21 mouse cellular contexts compared by ENCODE assay signal in genomic region chrX:71846696-71847095, GRCm38 (mm10). TPM values are rescaled to one million over a fixed set of nuclear protein-coding genes. Genes with fewer than 3 reads are reported as not detected.
DNase-seq lines count a peak whose midpoint lies in the region; ATAC-seq and TF ChIP-seq lines count a peak whose summit lies in the region.
"Had no signal": no experiment of that assay in that cellular context is flagged by ENCODE, and none has a peak within 500 bp of the region (broad histone marks: within the 10 kb centered on the region; RNA-seq: fewer than 3 reads in every experiment).

No protein-coding gene starts in this region.

- no peak for TF ChIP-seq CTCF in left cerebral cortex, adult 2 months (IDR thresholded peaks at IDR 0.05)

- peak; percentile 41; the same call in 1 of the 2 replicates for ATAC-seq in lung, embryonic 16.5 days (ENCODE audit: low read depth)
- ATAC-seq: forebrain, embryonic 16.5 days; hindbrain, postnatal 0 days; midbrain, embryonic 13.5 days had no signal

- DNase-seq in heart, adult 8-10 months (ENCODE audit: low spot score): peak; percentile 12
- no peak for DNase-seq in heart, postnatal 25 days (ENCODE audit: low spot score)
- no peak for DNase-seq in lung, adult 18-20 months
- DNase-seq in heart, postnatal 4 days: peak; percentile 8
- DNase-seq in left cerebral cortex, adult 11 months (ENCODE audit: low spot score): no peak
- DNase-seq in left cerebral cortex, adult 2 months (ENCODE audit: extremely low spot score in 1 of 2, low spot score in 2 of 2): no peak
- DNase-seq: adrenal gland, postnatal 36 days; cerebellum, adult 18-20 months; cerebellum, postnatal 36 days; gastrocnemius, postnatal 25 days; kidney, adult 11 months; layer of hippocampus, postnatal 36 days; thymus, postnatal 14 days had no signal

- WGBS in lung, embryonic 16.5 days: 54% methylated on average over 4 of the region's 4 CpGs

- H3K4me1 ChIP-seq in lung, embryonic 16.5 days (replicated peaks; ENCODE audit: control insufficient read depth, insufficient read depth, low read length): no peaks in the 10 kb centered on the region
- H3K4me1 ChIP-seq: embryonic facial prominence, embryonic 15.5 days; limb, embryonic 15.5 days; liver, embryonic 15.5 days; midbrain, embryonic 13.5 days had no signal

- no peak overlapping the region for H3K27ac ChIP-seq in lung, embryonic 16.5 days (ENCODE audit: low read length)
- no peak overlapping the region for H3K27ac ChIP-seq in left cerebral cortex, adult 2 months
- H3K27ac ChIP-seq: embryonic facial prominence, embryonic 15.5 days; hindbrain, postnatal 0 days; limb, embryonic 15.5 days; liver, embryonic 15.5 days; midbrain, embryonic 13.5 days had no signal

- H3K4me3 ChIP-seq in lung, embryonic 16.5 days (ENCODE audit: low read length): no peak overlapping the region
- no peak overlapping the region for H3K4me3 ChIP-seq in left cerebral cortex, adult 2 months
- H3K4me3 ChIP-seq: embryonic facial prominence, embryonic 15.5 days; limb, embryonic 15.5 days; liver, embryonic 15.5 days; midbrain, embryonic 13.5 days had no signal

- no peak overlapping the region for H3K9ac ChIP-seq in lung, embryonic 16.5 days (ENCODE audit: low read length)
- H3K9ac ChIP-seq: embryonic facial prominence, embryonic 15.5 days; limb, embryonic 15.5 days; liver, embryonic 15.5 days; midbrain, embryonic 13.5 days had no signal

- no peaks in the 10 kb centered on the region for H3K27me3 ChIP-seq in lung, embryonic 16.5 days (ENCODE audit: control insufficient read depth, insufficient read depth, low read depth, low read length)
- H3K27me3 ChIP-seq: embryonic facial prominence, embryonic 15.5 days; limb, embryonic 15.5 days; liver, embryonic 15.5 days; midbrain, embryonic 13.5 days had no signal

- no peak overlapping the region for H3K4me2 ChIP-seq in lung, embryonic 16.5 days (ENCODE audit: low read depth, low read length)
- H3K4me2 ChIP-seq: embryonic facial prominence, embryonic 15.5 days; limb, embryonic 15.5 days; liver, embryonic 15.5 days; midbrain, embryonic 13.5 days had no signal

- H3K9me3 ChIP-seq in lung, embryonic 16.5 days (ENCODE audit: control insufficient read depth, low read length): no peaks in the 10 kb centered on the region
- H3K9me3 ChIP-seq: embryonic facial prominence, embryonic 15.5 days; G1E; limb, embryonic 15.5 days; liver, embryonic 15.5 days; midbrain, embryonic 13.5 days had no signal

- no peaks in the 10 kb centered on the region for H3K36me3 ChIP-seq in lung, embryonic 16.5 days (ENCODE audit: control insufficient read depth, insufficient read depth, low read length)
- H3K36me3 ChIP-seq: embryonic facial prominence, embryonic 15.5 days; G1E; limb, embryonic 15.5 days; liver, embryonic 15.5 days; midbrain, embryonic 13.5 days had no signal

- intact Hi-C loops in heart, postnatal 25 days (cut with DNase I): no loop called here
- intact Hi-C loops in left cerebral cortex, adult 2 months (cut with DNase I): no loop called here

RNA-seq across cellular contexts. Expression of gene Vma21, which starts 31.0 kb away (rescaled TPM):
- total RNA-seq in heart, adult 8-10 months (2022): 10 to 100 TPM; 15.0 to 20.4 (median 18.7) TPM
- 10 to 100 TPM; 19.1 to 19.4 TPM for total RNA-seq in heart, postnatal 25 days (2021)
- 47.2 and 50.2 TPM in 2 replicates for polyA plus RNA-seq in lung, embryonic 16.5 days (2015; fragmentation: Nextera tagmentation; extraction: Ambion mirVana)
- 10 to 100 TPM; 21.5 to 24.7 TPM for total RNA-seq in heart, postnatal 4 days (2021)
- total RNA-seq in left cerebral cortex, adult 2 months (2021): 10 to 100 TPM; 28.0 to 31.6 TPM

Comparison
In these comparisons a context has a peak if more than half of its experiments do, and no peak if none do; other contexts are left out.
1. DNase-seq: peak in heart, adult 8-10 months (single experiment) and heart, postnatal 4 days (single experiment); none in heart, postnatal 25 days (single experiment), lung, adult 18-20 months (0 of 2), left cerebral cortex, adult 11 months (single experiment) and left cerebral cortex, adult 2 months (0 of 2).